Mouse (Mus musculus): ENCODE results near the gene Galntl6. TPM values are rescaled to one million over a fixed set of nuclear protein-coding genes. Genes with fewer than 3 reads are reported as not detected.
A peak's percentile ranks its signal among the peaks of the same experiment; 100 is the strongest.

The Galntl6 gene
- polyA plus RNA-seq, 1 experiment from 2014 or later: 0.06 TPM

GRCm38 (mm10) chr8:57977372-57977771 is 935.1 kb downstream of the Galntl6 start:
- ATAC-seq (no peak), DNase-seq (ENCODE audit: low spot score) (no peak)
- TF ChIP-seq EP300 (IDR thresholded peaks at IDR 0.05): no peak
- no peak for TF ChIP-seq CTCF (IDR thresholded peaks at IDR 0.05)
- Histone ChIP-seq H3K4me2 (replicated peaks; ENCODE audit: low read depth, low read length) (no peak overlapping the region), H3K27ac (ENCODE audit: low read length) (no peak overlapping the region), H3K36me3 (ENCODE audit: insufficient read depth, low read length) (no peaks in the 10 kb centered on the region), H3K9me3 (ENCODE audit: low read length) (no peaks in the 10 kb centered on the region), H3K9ac (replicated peaks; ENCODE audit: low read depth) (no peak overlapping the region), H3K27me3 (replicated peaks; ENCODE audit: insufficient read depth, low read length) (no peaks in the 10 kb centered on the region), H3K4me1 (ENCODE audit: insufficient read depth, low read depth, low read length) (no peaks in the 10 kb centered on the region), H3K4me3 (ENCODE audit: low read depth, low read length) (no peak overlapping the region)
- 84% methylated on average over 4 of the region's 4 CpGs for WGBS

- no peaks in the 10 kb centered on the region for H3K4me1 ChIP-seq (ENCODE audit: insufficient read depth, low read depth, low read length)
- H3K36me3 ChIP-seq (ENCODE audit: insufficient read depth, low read length): no peaks in the 10 kb centered on the region
- no peak overlapping the region for H3K4me2 ChIP-seq (replicated peaks; ENCODE audit: low read depth, low read length)
- 33% methylated on average over 2 of the region's 2 CpGs for WGBS
- H3K4me3 ChIP-seq (ENCODE audit: low read depth, low read length): no peak overlapping the region
- no peak for DNase-seq (ENCODE audit: low spot score)
- H3K27ac ChIP-seq (ENCODE audit: low read length): no peak overlapping the region
- ATAC-seq: no peak
- H3K9ac ChIP-seq (replicated peaks; ENCODE audit: low read depth): no peak overlapping the region
- H3K9me3 ChIP-seq (ENCODE audit: low read length): no peaks in the 10 kb centered on the region
- TF ChIP-seq CTCF (IDR thresholded peaks at IDR 0.05): no peak
- no peak for TF ChIP-seq EP300 (IDR thresholded peaks at IDR 0.05)
- H3K27me3 ChIP-seq (replicated peaks; ENCODE audit: insufficient read depth, low read length): no peaks in the 10 kb centered on the region
These were observed 938.3 kb downstream of the Galntl6 start for GRCm38 (mm10) chr8:57974093-57974492.

DNA sequence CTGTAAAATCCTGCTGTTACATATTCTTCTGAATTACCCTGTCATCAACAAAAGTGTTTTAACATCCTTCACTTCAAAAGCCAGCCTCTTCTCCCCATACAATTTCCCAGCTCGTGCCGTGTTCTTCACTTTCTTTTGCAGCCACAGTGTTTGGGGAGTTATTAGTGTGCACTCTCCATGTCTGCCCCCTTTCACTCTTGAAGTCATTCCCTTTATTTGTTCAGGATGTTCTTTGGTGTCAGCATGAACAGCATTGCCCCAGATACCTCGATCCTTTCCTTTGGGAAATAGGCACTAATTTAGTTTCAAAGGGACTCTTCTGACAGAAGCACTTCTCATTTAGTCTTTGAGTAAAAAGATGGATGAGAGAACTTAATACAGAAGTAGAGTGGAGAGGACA is 939.6 kb downstream of the Galntl6 start:
- Histone ChIP-seq H3K36me3 (ENCODE audit: insufficient read depth, low read length) (no peaks in the 10 kb centered on the region), H3K4me2 (replicated peaks; ENCODE audit: low read depth, low read length) (no peak overlapping the region), H3K9ac (replicated peaks; ENCODE audit: low read depth) (no peak overlapping the region), H3K9me3 (ENCODE audit: low read length) (no peaks in the 10 kb centered on the region), H3K4me3 (ENCODE audit: low read depth, low read length) (no peak overlapping the region), H3K4me1 (ENCODE audit: insufficient read depth, low read depth, low read length) (no peaks in the 10 kb centered on the region), H3K27ac (ENCODE audit: low read length) (no peak overlapping the region), H3K27me3 (replicated peaks; ENCODE audit: insufficient read depth, low read length) (no peaks in the 10 kb centered on the region)
- 49% methylated on average over 3 of the region's 3 CpGs for WGBS
- DNase-seq (ENCODE audit: low spot score) (no peak), ATAC-seq (no peak)
- TF ChIP-seq EP300 (IDR thresholded peaks at IDR 0.05): no peak
- no peak for TF ChIP-seq CTCF (IDR thresholded peaks at IDR 0.05)

DNA sequence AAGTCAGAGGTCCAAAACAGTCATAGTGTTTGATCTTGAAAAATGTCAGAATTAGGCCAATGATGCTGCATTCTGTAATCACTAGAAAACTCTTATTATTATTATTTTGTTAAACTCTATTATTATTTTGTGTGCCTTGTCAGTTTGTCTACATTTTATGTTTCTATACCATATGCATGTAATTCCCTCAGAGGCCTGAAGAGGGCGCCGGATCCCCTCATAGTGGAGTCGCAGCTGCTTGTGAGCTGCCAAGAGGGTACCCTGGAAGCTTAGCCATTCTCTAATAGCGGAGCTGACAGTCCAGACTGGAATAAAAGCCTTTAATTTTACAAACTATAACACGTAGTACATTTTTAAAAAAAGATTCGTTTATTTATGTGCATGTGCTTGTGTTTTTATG is 945.8 kb downstream of the Galntl6 start:
- DNase-seq (ENCODE audit: low spot score): no peak
- no peak for ATAC-seq
- no peaks in the 10 kb centered on the region for H3K9me3 ChIP-seq (ENCODE audit: low read length)
- H3K27me3 ChIP-seq (replicated peaks; ENCODE audit: insufficient read depth, low read length): no peaks in the 10 kb centered on the region
- no peaks in the 10 kb centered on the region for H3K36me3 ChIP-seq (ENCODE audit: insufficient read depth, low read length)
- TF ChIP-seq EP300 (IDR thresholded peaks at IDR 0.05) (no peak), CTCF (IDR thresholded peaks at IDR 0.05) (peak; percentile 55)
- WGBS: 19% methylated on average over 6 of the region's 6 CpGs
- H3K27ac ChIP-seq (ENCODE audit: low read length): no peak overlapping the region
- H3K4me3 ChIP-seq (ENCODE audit: low read depth, low read length): no peak overlapping the region
- H3K4me1 ChIP-seq (ENCODE audit: insufficient read depth, low read depth, low read length): no peaks in the 10 kb centered on the region
- no peak overlapping the region for H3K4me2 ChIP-seq (replicated peaks; ENCODE audit: low read depth, low read length)
- H3K9ac ChIP-seq (replicated peaks; ENCODE audit: low read depth): no peak overlapping the region

DNA sequence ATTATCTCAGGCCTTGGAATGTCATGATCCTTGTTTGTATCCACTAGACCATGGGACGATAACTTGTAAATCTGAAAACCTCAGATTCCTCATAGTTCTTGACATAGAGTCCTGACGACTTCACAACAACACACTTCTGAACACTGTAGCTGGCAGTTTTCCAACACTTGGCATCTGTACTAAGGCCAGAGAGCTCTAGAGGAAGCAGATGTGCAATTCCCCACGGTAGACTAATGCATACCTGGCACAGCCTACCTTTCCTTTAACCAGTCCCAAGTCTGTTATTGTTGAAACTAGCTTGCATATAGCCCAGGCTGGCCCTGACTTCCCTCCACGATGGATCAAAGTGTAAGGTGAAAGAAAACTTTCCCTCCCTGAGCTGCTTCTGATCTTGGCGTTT is 946.9 kb downstream of the Galntl6 start:
- H3K36me3 ChIP-seq (ENCODE audit: insufficient read depth, low read length): no peaks in the 10 kb centered on the region
- H3K27me3 ChIP-seq (replicated peaks; ENCODE audit: insufficient read depth, low read length): no peaks in the 10 kb centered on the region
- no peak overlapping the region for H3K4me2 ChIP-seq (replicated peaks; ENCODE audit: low read depth, low read length)
- no peaks in the 10 kb centered on the region for H3K4me1 ChIP-seq (ENCODE audit: insufficient read depth, low read depth, low read length)
- no peaks in the 10 kb centered on the region for H3K9me3 ChIP-seq (ENCODE audit: low read length)
- TF ChIP-seq EP300 (IDR thresholded peaks at IDR 0.05): no peak
- no peak for TF ChIP-seq CTCF (IDR thresholded peaks at IDR 0.05)
- H3K27ac ChIP-seq (ENCODE audit: low read length): no peak overlapping the region
- H3K9ac ChIP-seq (replicated peaks; ENCODE audit: low read depth): no peak overlapping the region
- H3K4me3 ChIP-seq (ENCODE audit: low read depth, low read length): no peak overlapping the region
- 32% methylated on average over 5 of the region's 5 CpGs for WGBS
- DNase-seq (ENCODE audit: low spot score) (no peak), ATAC-seq (no peak)

GRCm38 (mm10) chr8:57962286-57963110 is 949.9 kb downstream of the Galntl6 start:
- Histone ChIP-seq H3K4me1 (ENCODE audit: insufficient read depth, low read depth, low read length) (no peaks in the 10 kb centered on the region), H3K36me3 (ENCODE audit: insufficient read depth, low read length) (no peaks in the 10 kb centered on the region), H3K27ac (ENCODE audit: low read length) (no peak overlapping the region), H3K4me3 (ENCODE audit: low read depth, low read length) (no peak overlapping the region), H3K27me3 (replicated peaks; ENCODE audit: insufficient read depth, low read length) (no peaks in the 10 kb centered on the region), H3K4me2 (replicated peaks; ENCODE audit: low read depth, low read length) (no peak overlapping the region), H3K9me3 (ENCODE audit: low read length) (no peaks in the 10 kb centered on the region), H3K9ac (replicated peaks; ENCODE audit: low read depth) (no peak overlapping the region)
- TF ChIP-seq CTCF (IDR thresholded peaks at IDR 0.05): no peak
- no peak for TF ChIP-seq EP300 (IDR thresholded peaks at IDR 0.05)
- ATAC-seq (no peak), DNase-seq (ENCODE audit: low spot score) (no peak)
- WGBS: 43% methylated on average over 12 of the region's 12 CpGs

Data from lung, postnatal 0 days (tissue).